Mouse (Mus musculus) heart, postnatal 0 days (tissue): Measurements from ENCODE around the gene Dlk2.

Experiments used
- CTCF ChIP-seq: IDR thresholded peaks from 2 replicates; pipeline ENCODE4 v1.5.1; 2016; ENCODE audit warnings: antibody characterized with exemption, control low read depth, low read depth
- EP300 ChIP-seq: IDR thresholded peaks from 2 replicates; pipeline ENCODE4 v1.6.1; 2016; ENCODE audit warnings: antibody characterized with exemption, low read depth

DNA sequence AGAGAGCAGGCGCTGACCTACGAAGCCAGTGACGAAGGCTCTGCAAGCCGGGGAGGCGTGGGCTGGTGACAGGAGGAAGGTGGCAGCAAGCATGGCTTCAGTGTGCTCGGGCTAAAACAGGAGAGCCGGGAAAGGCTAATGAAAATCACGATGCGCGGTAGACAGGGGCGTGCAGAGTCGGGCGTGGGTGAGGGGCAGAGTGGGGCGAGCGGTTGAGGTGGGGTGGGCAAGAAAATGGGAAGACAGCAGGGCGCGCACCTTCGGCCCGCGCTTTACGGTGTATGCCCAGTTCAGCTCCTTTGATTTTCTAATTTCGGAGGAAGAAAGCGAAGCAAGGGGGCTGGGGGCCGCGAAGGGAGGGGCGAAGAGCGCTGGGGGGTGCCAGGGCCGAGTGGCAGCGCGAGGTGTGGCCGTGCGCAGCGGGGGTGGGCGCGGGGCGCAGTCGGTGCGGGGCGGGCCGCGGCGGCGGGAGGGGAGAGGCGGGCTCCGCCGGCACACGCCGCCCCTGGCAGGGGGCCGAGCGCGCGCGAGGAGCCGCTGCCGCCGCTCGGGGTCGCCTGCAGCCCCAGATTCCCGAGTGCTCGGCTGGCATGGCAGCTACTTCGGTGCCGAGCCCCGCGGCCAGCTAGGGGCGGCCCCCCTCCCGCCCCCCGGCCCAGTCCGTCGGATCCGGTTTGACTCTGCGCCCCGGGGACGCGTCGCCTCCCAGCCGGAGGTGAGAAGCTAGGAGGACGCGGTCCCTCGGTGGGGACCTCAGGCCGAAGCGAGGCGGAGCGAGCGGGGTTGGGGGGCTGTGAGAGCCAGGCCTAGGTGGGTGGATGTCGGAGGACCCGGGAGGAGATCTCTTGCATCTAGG, at the start of gene Dlk2:
- TF ChIP-seq CTCF = no peak
- TF ChIP-seq EP300 = no peak
